Mouse (Mus musculus): ENCODE results near the gene Adgrl3. TPM values are rescaled to one million over a fixed set of nuclear protein-coding genes. Genes with fewer than 3 reads are reported as not detected.

Gene Adgrl3
- polyA plus RNA-seq, 1 experiment: 0.36 TPM

DNA sequence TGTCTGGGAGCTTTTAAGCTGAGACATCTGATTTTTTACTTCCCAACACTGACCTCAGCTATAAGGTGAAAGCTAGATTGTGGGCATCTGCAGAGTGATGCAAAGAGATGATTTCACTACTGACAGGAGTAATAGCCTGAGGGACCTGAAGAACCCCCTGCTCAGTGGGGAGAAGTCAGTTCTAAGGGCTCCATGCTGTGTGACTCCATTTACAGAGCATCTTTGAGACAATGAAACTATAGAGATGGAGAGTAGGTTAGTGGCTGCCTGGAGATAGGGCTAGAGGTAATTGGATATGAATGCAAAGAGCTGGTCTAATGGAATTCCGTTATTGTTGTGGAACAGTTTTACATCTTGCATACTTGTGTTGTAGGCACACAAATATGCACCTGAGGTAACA is 603.9 kb downstream of the Adgrl3 start:
- no peaks in the 10 kb centered on the region for H3K4me1 ChIP-seq (ENCODE audit: control insufficient read depth, insufficient read depth, low read length)
- H3K36me3 ChIP-seq (ENCODE audit: control insufficient read depth, insufficient read depth, low read length, poor library complexity, severe bottlenecking): no peaks in the 10 kb centered on the region
- no peak overlapping the region for H3K4me3 ChIP-seq (ENCODE audit: low read depth, low read length)
- H3K27ac ChIP-seq (ENCODE audit: insufficient read depth, low read length): no peak overlapping the region
- H3K27me3 ChIP-seq (ENCODE audit: control insufficient read depth, insufficient read depth, low read length, poor library complexity, severe bottlenecking): no peaks in the 10 kb centered on the region
- H3K9me3 ChIP-seq (replicated peaks; ENCODE audit: control insufficient read depth, insufficient read depth, low read length, poor library complexity, severe bottlenecking): no peaks in the 10 kb centered on the region; the same call in none of the 2 replicates
- TF ChIP-seq CTCF (IDR thresholded peaks at IDR 0.05; ENCODE audit: low read depth, low read length) (no peak), POLR2A (IDR thresholded peaks at IDR 0.05; ENCODE audit: insufficient read depth, low read length) (no peak), EP300 (IDR thresholded peaks at IDR 0.05; ENCODE audit: insufficient read depth, low read depth, low read length) (no peak)
- H3K9ac ChIP-seq (ENCODE audit: low read depth, poor library complexity, severe bottlenecking): no peak overlapping the region

DNA sequence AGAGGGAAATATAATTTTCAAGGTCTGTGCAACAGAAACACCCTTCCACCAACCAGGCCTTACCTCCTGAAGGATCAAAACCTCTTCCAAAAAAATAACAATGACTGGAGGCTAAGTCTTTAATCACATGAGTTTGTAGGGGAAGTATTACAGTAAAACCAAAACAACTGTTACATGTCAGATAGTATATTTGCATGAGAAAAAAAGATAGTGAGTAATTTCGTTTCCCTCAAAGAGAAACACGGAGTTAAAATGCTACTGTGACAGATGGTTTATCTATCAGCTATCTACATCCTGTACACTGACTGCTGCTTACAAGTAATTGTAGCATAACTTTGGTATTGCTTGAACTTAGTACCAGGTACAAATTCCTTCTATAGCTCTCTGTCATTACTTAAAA is 616.2 kb downstream of the Adgrl3 start:
- Histone ChIP-seq H3K4me1 (ENCODE audit: control insufficient read depth, insufficient read depth, low read length) (no peaks in the 10 kb centered on the region), H3K27me3 (ENCODE audit: control insufficient read depth, insufficient read depth, low read length, poor library complexity, severe bottlenecking) (no peaks in the 10 kb centered on the region; the same call in 1 of the 2 replicates), H3K9me3 (replicated peaks; ENCODE audit: control insufficient read depth, insufficient read depth, low read length, poor library complexity, severe bottlenecking) (peaks cover 5% of the 10 kb centered on the region), H3K4me3 (ENCODE audit: low read depth, low read length) (no peak overlapping the region), H3K27ac (ENCODE audit: insufficient read depth, low read length) (no peak overlapping the region), H3K36me3 (ENCODE audit: control insufficient read depth, insufficient read depth, low read length, poor library complexity, severe bottlenecking) (no peaks in the 10 kb centered on the region), H3K9ac (ENCODE audit: low read depth, poor library complexity, severe bottlenecking) (no peak overlapping the region)
- no peak for TF ChIP-seq CTCF (IDR thresholded peaks at IDR 0.05; ENCODE audit: low read depth, low read length)
- TF ChIP-seq EP300 (IDR thresholded peaks at IDR 0.05; ENCODE audit: insufficient read depth, low read depth, low read length): no peak
- TF ChIP-seq POLR2A (IDR thresholded peaks at IDR 0.05; ENCODE audit: insufficient read depth, low read length): no peak

DNA sequence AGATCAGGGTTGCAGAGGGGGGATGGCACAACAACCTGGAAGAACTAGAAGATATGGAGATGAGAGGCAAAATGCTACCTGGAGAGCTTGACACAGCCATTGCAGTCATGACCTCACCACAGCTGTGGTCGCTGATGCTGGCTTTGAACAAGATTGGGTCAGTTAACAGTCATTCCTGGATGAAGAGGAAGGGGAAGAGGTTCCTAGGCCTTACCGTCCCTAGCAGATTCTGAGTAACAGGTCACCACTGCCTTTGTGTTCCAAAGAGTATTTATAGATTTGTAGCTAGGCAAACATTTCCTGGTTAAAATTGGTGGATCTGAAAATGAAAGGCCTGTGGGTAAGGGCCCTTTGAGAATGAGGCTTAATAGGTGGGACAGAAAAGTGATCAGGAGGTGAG is 618.5 kb downstream of the Adgrl3 start:
- no peak overlapping the region for H3K27ac ChIP-seq (ENCODE audit: insufficient read depth, low read length)
- TF ChIP-seq CTCF (IDR thresholded peaks at IDR 0.05; ENCODE audit: low read depth, low read length) (no peak), POLR2A (IDR thresholded peaks at IDR 0.05; ENCODE audit: insufficient read depth, low read length) (no peak), EP300 (IDR thresholded peaks at IDR 0.05; ENCODE audit: insufficient read depth, low read depth, low read length) (no peak)
- no peaks in the 10 kb centered on the region for H3K4me1 ChIP-seq (ENCODE audit: control insufficient read depth, insufficient read depth, low read length)
- no peaks in the 10 kb centered on the region; the same call in 1 of the 2 replicates for H3K27me3 ChIP-seq (ENCODE audit: control insufficient read depth, insufficient read depth, low read length, poor library complexity, severe bottlenecking)
- peaks cover 5% of the 10 kb centered on the region for H3K9me3 ChIP-seq (replicated peaks; ENCODE audit: control insufficient read depth, insufficient read depth, low read length, poor library complexity, severe bottlenecking)
- no peak overlapping the region for H3K9ac ChIP-seq (ENCODE audit: low read depth, poor library complexity, severe bottlenecking)
- no peaks in the 10 kb centered on the region for H3K36me3 ChIP-seq (ENCODE audit: control insufficient read depth, insufficient read depth, low read length, poor library complexity, severe bottlenecking)
- no peak overlapping the region for H3K4me3 ChIP-seq (ENCODE audit: low read depth, low read length)

DNA sequence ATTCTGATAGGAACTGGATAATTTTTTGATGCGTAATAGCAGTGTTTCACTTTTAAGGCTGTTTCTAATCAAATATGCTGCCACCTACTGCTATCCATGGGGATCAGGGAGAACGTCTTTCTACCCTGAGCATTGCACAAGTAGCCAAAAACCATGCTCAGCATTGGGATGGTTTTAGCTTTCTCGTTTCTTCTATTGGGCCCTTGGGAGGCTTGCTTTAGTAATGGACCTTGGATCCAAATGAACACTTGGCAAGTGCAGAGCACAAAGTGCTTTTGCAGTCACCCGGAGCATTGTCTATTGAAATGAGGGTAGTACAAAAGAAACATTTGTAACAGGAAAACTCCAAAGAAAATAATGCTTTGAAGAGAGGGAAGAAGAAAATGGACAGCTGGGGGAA is 620.2 kb downstream of the Adgrl3 start:
- Histone ChIP-seq H3K4me3 (ENCODE audit: low read depth, low read length) (no peak overlapping the region), H3K9ac (ENCODE audit: low read depth, poor library complexity, severe bottlenecking) (no peak overlapping the region), H3K4me1 (ENCODE audit: control insufficient read depth, insufficient read depth, low read length) (no peaks in the 10 kb centered on the region), H3K9me3 (replicated peaks; ENCODE audit: control insufficient read depth, insufficient read depth, low read length, poor library complexity, severe bottlenecking) (no peaks in the 10 kb centered on the region), H3K27me3 (ENCODE audit: control insufficient read depth, insufficient read depth, low read length, poor library complexity, severe bottlenecking) (no peaks in the 10 kb centered on the region), H3K36me3 (ENCODE audit: control insufficient read depth, insufficient read depth, low read length, poor library complexity, severe bottlenecking) (no peaks in the 10 kb centered on the region), H3K27ac (ENCODE audit: insufficient read depth, low read length) (no peak overlapping the region)
- TF ChIP-seq CTCF (IDR thresholded peaks at IDR 0.05; ENCODE audit: low read depth, low read length): no peak
- TF ChIP-seq EP300 (IDR thresholded peaks at IDR 0.05; ENCODE audit: insufficient read depth, low read depth, low read length): no peak
- no peak for TF ChIP-seq POLR2A (IDR thresholded peaks at IDR 0.05; ENCODE audit: insufficient read depth, low read length)

DNA sequence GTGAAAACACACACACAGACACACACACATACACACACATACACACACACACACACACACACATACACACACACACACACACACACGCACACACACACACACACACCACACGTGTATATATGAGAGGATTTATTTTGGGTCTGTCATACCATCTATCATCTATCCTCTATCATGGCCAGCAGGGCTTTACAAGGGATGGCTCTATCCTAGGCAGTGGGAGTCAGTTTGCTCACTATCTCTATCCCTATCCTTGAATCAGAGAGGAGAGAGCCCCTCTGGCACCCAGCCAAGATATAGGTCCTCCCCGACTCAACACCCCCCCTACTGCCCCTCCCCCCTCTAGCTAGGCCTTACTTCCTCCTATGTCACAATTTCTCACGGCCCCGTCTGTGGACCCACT is 625.6 kb downstream of the Adgrl3 start:
- H3K36me3 ChIP-seq (ENCODE audit: control insufficient read depth, insufficient read depth, low read length, poor library complexity, severe bottlenecking): no peaks in the 10 kb centered on the region
- no peaks in the 10 kb centered on the region for H3K4me1 ChIP-seq (ENCODE audit: control insufficient read depth, insufficient read depth, low read length)
- H3K9ac ChIP-seq (ENCODE audit: low read depth, poor library complexity, severe bottlenecking): no peak overlapping the region
- TF ChIP-seq CTCF (IDR thresholded peaks at IDR 0.05; ENCODE audit: low read depth, low read length) (no peak), EP300 (IDR thresholded peaks at IDR 0.05; ENCODE audit: insufficient read depth, low read depth, low read length) (no peak)
- H3K27me3 ChIP-seq (ENCODE audit: control insufficient read depth, insufficient read depth, low read length, poor library complexity, severe bottlenecking): no peaks in the 10 kb centered on the region
- no peaks in the 10 kb centered on the region for H3K9me3 ChIP-seq (replicated peaks; ENCODE audit: control insufficient read depth, insufficient read depth, low read length, poor library complexity, severe bottlenecking)
- H3K4me3 ChIP-seq (ENCODE audit: low read depth, low read length): no peak overlapping the region
- no peak overlapping the region for H3K27ac ChIP-seq (ENCODE audit: insufficient read depth, low read length)

DNA sequence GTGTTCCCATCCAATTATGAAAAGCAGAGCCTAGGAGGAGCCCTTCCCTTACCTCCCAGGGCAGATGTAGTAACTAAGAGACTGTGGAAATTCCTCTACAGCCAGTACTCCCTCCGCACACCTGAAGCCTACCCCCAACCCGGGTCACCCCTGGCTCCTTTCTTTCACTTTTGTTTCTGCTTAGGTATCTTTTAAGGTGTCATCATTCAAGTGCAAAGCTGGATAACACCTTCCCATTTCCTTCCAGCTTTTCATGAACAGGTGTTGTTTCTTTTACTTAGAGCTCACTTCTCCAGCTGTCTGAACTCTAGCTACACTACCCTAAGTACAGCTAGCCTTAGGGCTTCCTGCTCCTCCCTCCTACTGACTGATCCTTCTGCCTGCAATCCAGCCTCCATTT is 634.0 kb downstream of the Adgrl3 start:
- TF ChIP-seq CTCF (IDR thresholded peaks at IDR 0.05; ENCODE audit: low read depth, low read length) (no peak), EP300 (IDR thresholded peaks at IDR 0.05; ENCODE audit: insufficient read depth, low read depth, low read length) (0 out of 2 replicates have a peak, but pooled peaks have one; percentile 45)
- Histone ChIP-seq H3K27me3 (ENCODE audit: control insufficient read depth, insufficient read depth, low read length, poor library complexity, severe bottlenecking) (no peaks in the 10 kb centered on the region), H3K36me3 (ENCODE audit: control insufficient read depth, insufficient read depth, low read length, poor library complexity, severe bottlenecking) (no peaks in the 10 kb centered on the region)

More for the DNA sequence above, 634.0 kb downstream of the Adgrl3 start:
- H3K9me3 ChIP-seq (replicated peaks; ENCODE audit: control insufficient read depth, insufficient read depth, low read length, poor library complexity, severe bottlenecking): no peaks in the 10 kb centered on the region
- H3K4me3 ChIP-seq (ENCODE audit: low read depth, low read length): no peak overlapping the region
- no peaks in the 10 kb centered on the region for H3K4me1 ChIP-seq (ENCODE audit: control insufficient read depth, insufficient read depth, low read length)
- H3K27ac ChIP-seq (ENCODE audit: insufficient read depth, low read length): no peak overlapping the region
- no peak overlapping the region for H3K9ac ChIP-seq (ENCODE audit: low read depth, poor library complexity, severe bottlenecking)
